Mouse (Mus musculus): ENCODE data around the gene Dlg2. TPM values are rescaled to one million over a fixed set of nuclear protein-coding genes. Genes with fewer than 3 reads are reported as not detected.

The Dlg2 gene
- total and polyA plus RNA-seq, 3 experiments, result 0.49 to 0.68 TPM; not detected in 1

DNA sequence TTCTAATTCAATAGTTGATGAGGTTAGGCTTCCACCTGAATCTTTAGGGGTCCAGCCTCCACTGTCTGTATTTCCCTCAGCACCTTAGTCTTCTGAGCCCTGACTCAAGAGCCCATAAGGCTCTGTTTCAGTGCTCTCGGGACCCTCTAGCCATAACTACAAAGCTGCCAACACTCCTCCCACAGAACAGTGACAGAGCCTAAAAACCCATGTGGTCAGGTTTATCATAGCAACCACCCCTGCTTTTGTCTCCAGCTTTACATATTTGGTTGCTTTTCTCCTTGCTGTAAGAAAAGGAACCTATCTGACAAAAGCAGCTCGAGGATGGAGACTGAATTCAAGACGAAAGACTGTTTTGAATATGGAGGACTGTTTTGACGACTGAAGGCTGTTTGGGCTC, 765.2 kb downstream of the Dlg2 start:
- Histone ChIP-seq H3K4me1 (ENCODE audit: insufficient read depth, low read depth, low read length) (no peaks in the 10 kb centered on the region), H3K4me3 (ENCODE audit: low read depth, low read length) (no peak overlapping the region), H3K9me3 (replicated peaks) (no peaks in the 10 kb centered on the region), H3K36me3 (replicated peaks) (no peaks in the 10 kb centered on the region), H3K27me3 (ENCODE audit: insufficient read depth, low read length) (no peaks in the 10 kb centered on the region)
- no peak for ATAC-seq (ENCODE audit: extremely low read depth, insufficient number of reproducible peaks, low FRiP score, poor library complexity, severe bottlenecking)
- TF ChIP-seq TAL1 (conservative IDR thresholded peaks at IDR 0.05; ENCODE audit: low read depth, low read length), result no peak
- TF ChIP-seq GATA1 (IDR thresholded peaks at IDR 0.05; ENCODE audit: borderline replicate concordance, low read length), result no peak
- no peak for TF ChIP-seq CTCF (IDR thresholded peaks at IDR 0.05; ENCODE audit: low read depth, low read length)
- DNase-seq (ENCODE audit: low spot score), result no peak

DNA sequence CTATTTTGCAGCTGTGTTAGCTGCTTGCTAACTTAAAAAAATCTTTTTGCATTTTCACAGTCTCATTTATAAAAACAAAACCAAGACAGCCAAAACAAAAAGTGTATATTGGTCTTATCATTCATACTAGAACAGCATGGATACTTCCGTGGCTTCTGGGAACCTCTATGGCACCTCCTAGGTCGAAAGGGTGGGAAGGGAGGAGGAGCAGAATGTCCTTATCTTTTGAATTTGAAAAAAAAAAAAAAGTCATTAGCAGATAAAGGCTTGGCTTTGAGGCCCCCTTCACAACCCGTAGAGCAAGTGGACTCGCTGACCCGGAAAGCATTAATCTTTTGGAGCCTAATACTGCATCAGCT, 785.2 kb downstream of the Dlg2 start:
- H3K27me3 ChIP-seq (ENCODE audit: insufficient read depth, low read length), result peaks cover 3% of the 10 kb centered on the region; the same call in 1 of the 2 replicates
- TF ChIP-seq POLR2AphosphoS5 (IDR thresholded peaks at IDR 0.05; ENCODE audit: insufficient replicate concordance, low read depth, low read length) (no peak), GATA2 (IDR thresholded peaks at IDR 0.05; ENCODE audit: borderline replicate concordance, low read depth, low read length) (no peak), GATA1 (IDR thresholded peaks at IDR 0.05; ENCODE audit: borderline replicate concordance, low read length) (no peak), CTCF (IDR thresholded peaks at IDR 0.05; ENCODE audit: low read depth, low read length) (no peak), TAL1 (conservative IDR thresholded peaks at IDR 0.05; ENCODE audit: low read depth, low read length) (no peak)
- no peaks in the 10 kb centered on the region for H3K4me1 ChIP-seq (ENCODE audit: insufficient read depth, low read depth, low read length)
- ATAC-seq (ENCODE audit: extremely low read depth, insufficient number of reproducible peaks, low FRiP score, poor library complexity, severe bottlenecking) (no peak), DNase-seq (ENCODE audit: low spot score) (no peak)
- H3K4me3 ChIP-seq (ENCODE audit: low read depth, low read length), result no peak overlapping the region
- H3K36me3 ChIP-seq (replicated peaks), result no peaks in the 10 kb centered on the region
- H3K9me3 ChIP-seq (replicated peaks), result no peaks in the 10 kb centered on the region

DNA sequence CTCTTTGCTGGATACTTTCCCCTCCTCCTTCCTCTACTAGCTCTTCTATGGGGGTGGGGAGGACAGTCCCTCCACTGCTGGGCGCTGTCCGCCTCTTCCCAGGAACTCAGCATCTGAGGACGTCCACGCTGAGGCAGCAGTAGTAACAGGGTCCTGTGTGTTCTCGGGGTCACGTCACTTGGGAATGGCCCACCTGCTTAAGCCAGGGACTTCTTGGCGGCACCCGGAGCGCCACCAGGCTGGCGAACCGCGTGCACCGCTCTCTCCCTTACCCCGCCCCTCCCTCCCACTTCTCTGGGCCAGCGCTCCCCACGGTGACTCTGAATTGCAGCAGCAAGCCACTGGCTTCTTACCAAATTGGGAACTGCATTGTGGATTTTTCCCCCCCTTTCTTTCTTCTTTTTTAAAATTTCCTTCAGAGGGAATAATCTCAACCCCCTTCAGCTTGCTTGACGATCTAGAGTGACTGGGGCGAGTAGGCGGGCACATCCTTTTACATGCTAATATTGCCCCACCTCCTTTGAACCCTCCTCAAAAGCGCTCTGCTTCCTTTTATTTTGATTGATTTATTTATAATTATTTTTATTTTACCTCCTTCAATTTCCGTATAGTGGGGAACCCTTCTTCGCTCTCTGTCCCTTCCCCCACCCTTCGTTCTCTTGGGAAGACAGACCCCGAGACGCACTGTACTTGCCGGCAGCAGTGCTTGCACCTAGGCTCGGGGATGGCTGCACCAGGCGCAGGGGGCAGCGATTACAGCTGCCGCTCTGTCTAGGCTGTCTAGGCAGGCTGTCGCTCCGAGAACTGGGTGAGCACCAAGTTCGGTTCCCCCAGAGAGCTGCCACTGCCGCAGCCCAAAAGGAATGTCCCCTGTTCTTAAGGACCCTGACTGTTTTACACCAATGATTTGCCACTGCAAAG, 785.8 kb downstream of the Dlg2 start:
- peaks cover 3% of the 10 kb centered on the region; the same call in 1 of the 2 replicates for H3K27me3 ChIP-seq (ENCODE audit: insufficient read depth, low read length)
- H3K9me3 ChIP-seq (replicated peaks), result no peaks in the 10 kb centered on the region
- TF ChIP-seq CTCF (IDR thresholded peaks at IDR 0.05; ENCODE audit: low read depth, low read length) (no peak), TAL1 (conservative IDR thresholded peaks at IDR 0.05; ENCODE audit: low read depth, low read length) (no peak), POLR2AphosphoS5 (IDR thresholded peaks at IDR 0.05; ENCODE audit: insufficient replicate concordance, low read depth, low read length) (no peak), GATA1 (IDR thresholded peaks at IDR 0.05; ENCODE audit: borderline replicate concordance, low read length) (no peak), GATA2 (IDR thresholded peaks at IDR 0.05; ENCODE audit: borderline replicate concordance, low read depth, low read length) (no peak)
- no peak overlapping the region for H3K4me3 ChIP-seq (ENCODE audit: low read depth, low read length)
- no peak for DNase-seq (ENCODE audit: low spot score)
- no peaks in the 10 kb centered on the region for H3K36me3 ChIP-seq (replicated peaks)
- ATAC-seq (ENCODE audit: extremely low read depth, insufficient number of reproducible peaks, low FRiP score, poor library complexity, severe bottlenecking), result no peak
- no peaks in the 10 kb centered on the region for H3K4me1 ChIP-seq (ENCODE audit: insufficient read depth, low read depth, low read length)

DNA sequence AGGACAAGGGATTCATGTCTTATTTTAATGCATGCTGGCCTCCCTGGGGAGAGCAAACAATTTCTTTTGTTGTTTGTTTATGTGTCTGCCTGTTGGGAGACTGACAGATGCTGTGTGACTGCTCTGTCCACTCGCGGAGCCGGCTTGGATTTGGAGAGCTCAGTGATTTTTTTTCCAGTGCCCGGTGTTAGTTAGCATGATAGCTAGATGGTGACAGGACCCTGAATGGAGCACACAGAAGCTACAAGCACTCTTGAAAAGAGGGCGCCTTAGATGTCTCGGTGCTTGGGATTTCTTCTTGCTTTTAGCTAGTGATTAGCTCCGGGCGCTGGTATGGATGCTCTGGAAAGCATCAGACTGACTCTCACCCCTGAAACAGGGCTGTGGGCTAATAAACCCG, 786.5 kb downstream of the Dlg2 start:
- peaks cover 3% of the 10 kb centered on the region; the same call in 1 of the 2 replicates for H3K27me3 ChIP-seq (ENCODE audit: insufficient read depth, low read length)
- no peak overlapping the region for H3K4me3 ChIP-seq (ENCODE audit: low read depth, low read length)
- no peaks in the 10 kb centered on the region for H3K9me3 ChIP-seq (replicated peaks)
- ATAC-seq (ENCODE audit: extremely low read depth, insufficient number of reproducible peaks, low FRiP score, poor library complexity, severe bottlenecking) (no peak), DNase-seq (ENCODE audit: low spot score) (no peak)
- H3K36me3 ChIP-seq (replicated peaks), result no peaks in the 10 kb centered on the region
- no peaks in the 10 kb centered on the region for H3K4me1 ChIP-seq (ENCODE audit: insufficient read depth, low read depth, low read length)
- TF ChIP-seq POLR2AphosphoS5 (IDR thresholded peaks at IDR 0.05; ENCODE audit: insufficient replicate concordance, low read depth, low read length) (no peak), CTCF (IDR thresholded peaks at IDR 0.05; ENCODE audit: low read depth, low read length) (no peak), GATA2 (IDR thresholded peaks at IDR 0.05; ENCODE audit: borderline replicate concordance, low read depth, low read length) (no peak), TAL1 (conservative IDR thresholded peaks at IDR 0.05; ENCODE audit: low read depth, low read length) (no peak), GATA1 (IDR thresholded peaks at IDR 0.05; ENCODE audit: borderline replicate concordance, low read length) (no peak)

DNA sequence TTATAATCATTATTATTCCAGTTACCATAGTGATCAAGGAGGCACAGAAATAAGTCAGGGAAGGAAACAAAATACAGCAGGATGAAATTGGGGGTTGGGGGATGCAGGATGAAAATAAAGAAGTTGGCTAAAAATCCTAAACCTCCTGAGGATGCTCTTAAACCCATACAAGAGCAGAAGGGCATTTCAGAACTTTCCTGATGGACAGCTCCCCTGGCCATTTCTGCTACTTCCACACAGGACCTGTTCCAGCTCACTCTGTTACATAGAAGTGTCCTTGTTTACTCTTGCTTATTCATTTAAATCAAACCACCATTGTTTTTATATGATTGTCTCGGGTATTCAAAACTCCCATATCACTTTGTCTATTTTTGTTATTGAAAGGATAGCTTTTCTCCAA, 791.3 kb downstream of the Dlg2 start:
- Histone ChIP-seq H3K4me3 (ENCODE audit: low read depth, low read length) (no peak overlapping the region), H3K27me3 (ENCODE audit: insufficient read depth, low read length) (no peaks in the 10 kb centered on the region), H3K36me3 (replicated peaks) (no peaks in the 10 kb centered on the region), H3K4me1 (ENCODE audit: insufficient read depth, low read depth, low read length) (no peaks in the 10 kb centered on the region), H3K9me3 (replicated peaks) (no peaks in the 10 kb centered on the region)
- ATAC-seq (ENCODE audit: extremely low read depth, insufficient number of reproducible peaks, low FRiP score, poor library complexity, severe bottlenecking) (no peak; the same call in 1 of the 2 replicates), DNase-seq (ENCODE audit: low spot score) (peak; percentile 2)
- TF ChIP-seq CTCF (IDR thresholded peaks at IDR 0.05; ENCODE audit: low read depth, low read length), result no peak
- no peak for TF ChIP-seq TAL1 (conservative IDR thresholded peaks at IDR 0.05; ENCODE audit: low read depth, low read length)
- TF ChIP-seq POLR2AphosphoS5 (IDR thresholded peaks at IDR 0.05; ENCODE audit: insufficient replicate concordance, low read depth, low read length), result no peak
- TF ChIP-seq GATA1 (IDR thresholded peaks at IDR 0.05; ENCODE audit: borderline replicate concordance, low read length), result no peak
- TF ChIP-seq GATA2 (IDR thresholded peaks at IDR 0.05; ENCODE audit: borderline replicate concordance, low read depth, low read length), result no peak

DNA sequence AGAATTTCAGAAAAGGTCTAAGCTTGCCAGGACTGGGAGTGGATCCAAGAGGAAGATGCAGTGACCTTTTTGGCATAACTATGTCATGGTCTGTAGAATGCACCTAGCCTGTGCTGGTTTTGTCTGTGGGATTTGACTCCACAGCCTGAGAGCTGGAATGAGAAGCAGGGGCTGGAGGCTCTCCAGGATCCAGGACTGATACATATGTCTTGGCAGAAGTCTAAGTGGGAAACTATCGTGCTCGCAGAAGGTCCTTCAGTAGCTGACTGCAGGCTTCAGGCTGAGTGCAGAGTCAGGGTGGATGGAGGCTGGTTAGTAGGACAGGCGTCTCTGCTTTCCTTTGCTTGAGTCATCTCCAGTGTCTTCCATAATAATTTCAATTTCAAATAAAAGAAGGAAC, 807.7 kb downstream of the Dlg2 start:
- ATAC-seq (ENCODE audit: extremely low read depth, insufficient number of reproducible peaks, low FRiP score, poor library complexity, severe bottlenecking), result no peak

More for the DNA sequence above, 807.7 kb downstream of the Dlg2 start:
- H3K4me1 ChIP-seq (ENCODE audit: insufficient read depth, low read depth, low read length), result no peaks in the 10 kb centered on the region
- no peaks in the 10 kb centered on the region for H3K36me3 ChIP-seq (replicated peaks)
- DNase-seq (ENCODE audit: low spot score), result no peak
- no peaks in the 10 kb centered on the region for H3K9me3 ChIP-seq (replicated peaks)
- TF ChIP-seq CTCF (IDR thresholded peaks at IDR 0.05; ENCODE audit: low read depth, low read length) (no peak), GATA1 (IDR thresholded peaks at IDR 0.05; ENCODE audit: borderline replicate concordance, low read length) (no peak), TAL1 (conservative IDR thresholded peaks at IDR 0.05; ENCODE audit: low read depth, low read length) (no peak), GATA2 (IDR thresholded peaks at IDR 0.05; ENCODE audit: borderline replicate concordance, low read depth, low read length) (no peak), POLR2AphosphoS5 (IDR thresholded peaks at IDR 0.05; ENCODE audit: insufficient replicate concordance, low read depth, low read length) (no peak)
- H3K4me3 ChIP-seq (ENCODE audit: low read depth, low read length), result no peak overlapping the region
- no peaks in the 10 kb centered on the region for H3K27me3 ChIP-seq (ENCODE audit: insufficient read depth, low read length)

Data from G1E (cell line).